Mouse (Mus musculus) stomach, postnatal 0 days (tissue): ENCODE data around the gene Man2a1. TPM values are rescaled to one million over a fixed set of nuclear protein-coding genes. Genes with fewer than 3 reads are reported as not detected.

ENCODE experiments used
- ATAC-seq: fragments of 200-750 bp; cut with Nextera tagmentation; 2 replicates; pipeline ENCODE4 v1.8.0; 2017; ENCODE audit not compliant: low FRiP score, low TSS enrichment
- DNase-seq: peaks from one replicate; pipeline ENCODE4 v3.0.0-alpha.2; 2016; ENCODE audit warnings: low spot score
- H3K27ac ChIP-seq: fragments of 300-500 bp; sonication (generic); replicated peaks from 2 replicates; pipeline ENCODE4 v1.5.1; 2014; ENCODE audit warnings: mild to moderate bottlenecking, control low read depth
- H3K27me3 ChIP-seq: fragments of 300-500 bp; sonication (generic); 2 replicates; pipeline ENCODE4 v1.6.1; 2014; ENCODE audit warnings: low read length; ENCODE audit not compliant: control insufficient read depth, insufficient read depth
- H3K36me3 ChIP-seq: fragments of 300-500 bp; sonication (generic); 2 replicates; pipeline ENCODE4 v1.6.1; 2014; ENCODE audit warnings: low read length, mixed read lengths; ENCODE audit not compliant: control insufficient read depth, insufficient read depth
- H3K4me1 ChIP-seq: fragments of 300-500 bp; sonication (generic); replicated peaks from 2 replicates; pipeline ENCODE4 v1.6.1; 2014; ENCODE audit warnings: antibody characterized with exemption; ENCODE audit not compliant: control insufficient read depth, insufficient read depth
- H3K4me2 ChIP-seq: fragments of 300-500 bp; sonication (generic); replicated peaks from 2 replicates; pipeline ENCODE4 v1.6.1; 2014; ENCODE audit warnings: low read depth, mild to moderate bottlenecking, control low read depth, moderate library complexity
- H3K4me3 ChIP-seq: fragments of 300-500 bp; sonication (generic); 2 replicates; pipeline ENCODE4 v1.5.1; 2014; ENCODE audit warnings: low read depth, low read length, control low read depth
- H3K9ac ChIP-seq: fragments of 300-500 bp; sonication (generic); 2 replicates; pipeline ENCODE4 v1.6.1; 2014; ENCODE audit warnings: mild to moderate bottlenecking, low read length, control low read depth, mixed read lengths
- H3K9me3 ChIP-seq: fragments of 300-500 bp; sonication (generic); 2 replicates; pipeline ENCODE4 v1.6.1; 2016; ENCODE audit warnings: low read length; ENCODE audit not compliant: control insufficient read depth
- CTCF ChIP-seq: IDR thresholded peaks from 2 replicates; pipeline ENCODE4 v1.5.1; 2016; ENCODE audit warnings: antibody characterized with exemption, low read depth, mild to moderate bottlenecking, moderate library complexity
- EP300 ChIP-seq: optimal IDR thresholded peaks from 2 replicates; pipeline ENCODE3; 2016; ENCODE audit warnings: antibody characterized with exemption
- WGBS: fragments of 180-500 bp; shearing (Covaris S2); extraction: QIAGEN DNeasy Blood & Tissue Kit; methylation state at CpG from one replicate; pipeline ENCODE4 v1.1.7; 2014; 5-methylcytosine and 5-hydroxymethylcytosine counted together
- polyA plus RNA-seq: library from polyadenylated mRNA; unstranded; fragments of >200 nt; fragmentation: Nextera tagmentation; extraction: Ambion mirVana; gene quantifications from 2 replicates; pipeline ENCODE4 v1.2.1, GENCODE M21; 2015

The Man2a1 gene
- polyA plus RNA-seq, 1 experiment from 2014 or later: 9.3 TPM

DNA sequence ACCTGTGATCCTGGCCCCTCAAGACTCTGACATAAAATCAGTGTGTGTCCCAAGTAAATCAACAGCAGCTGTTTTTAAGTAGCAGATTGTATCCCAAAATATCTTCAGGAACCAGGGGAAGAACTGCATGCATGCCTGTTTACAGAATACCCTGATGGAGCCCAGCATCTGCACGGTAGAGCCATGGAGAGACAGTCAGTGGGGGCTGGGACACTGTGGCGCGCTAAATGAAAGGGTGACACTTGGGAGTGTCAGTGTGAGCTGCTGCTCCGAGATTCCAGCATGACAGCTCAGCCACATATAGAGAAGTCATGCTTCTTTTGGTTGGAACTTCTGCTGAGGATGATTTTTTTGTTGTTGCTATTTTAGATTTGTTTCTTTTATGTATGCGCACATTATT lies 192.1 kb downstream of the Man2a1 start:
- DNase-seq (no peak), ATAC-seq (no peak)
- Histone ChIP-seq H3K27ac (no peak overlapping the region), H3K9me3 (no peaks in the 10 kb centered on the region), H3K36me3 (no peaks in the 10 kb centered on the region), H3K4me3 (no peak overlapping the region), H3K4me2 (no peak overlapping the region), H3K27me3 (no peaks in the 10 kb centered on the region), H3K9ac (no peak overlapping the region), H3K4me1 (no peaks in the 10 kb centered on the region)
- WGBS: 66% methylated on average over 5 of the region's 5 CpGs
- TF ChIP-seq EP300 (no peak), CTCF (no peak)

DNA sequence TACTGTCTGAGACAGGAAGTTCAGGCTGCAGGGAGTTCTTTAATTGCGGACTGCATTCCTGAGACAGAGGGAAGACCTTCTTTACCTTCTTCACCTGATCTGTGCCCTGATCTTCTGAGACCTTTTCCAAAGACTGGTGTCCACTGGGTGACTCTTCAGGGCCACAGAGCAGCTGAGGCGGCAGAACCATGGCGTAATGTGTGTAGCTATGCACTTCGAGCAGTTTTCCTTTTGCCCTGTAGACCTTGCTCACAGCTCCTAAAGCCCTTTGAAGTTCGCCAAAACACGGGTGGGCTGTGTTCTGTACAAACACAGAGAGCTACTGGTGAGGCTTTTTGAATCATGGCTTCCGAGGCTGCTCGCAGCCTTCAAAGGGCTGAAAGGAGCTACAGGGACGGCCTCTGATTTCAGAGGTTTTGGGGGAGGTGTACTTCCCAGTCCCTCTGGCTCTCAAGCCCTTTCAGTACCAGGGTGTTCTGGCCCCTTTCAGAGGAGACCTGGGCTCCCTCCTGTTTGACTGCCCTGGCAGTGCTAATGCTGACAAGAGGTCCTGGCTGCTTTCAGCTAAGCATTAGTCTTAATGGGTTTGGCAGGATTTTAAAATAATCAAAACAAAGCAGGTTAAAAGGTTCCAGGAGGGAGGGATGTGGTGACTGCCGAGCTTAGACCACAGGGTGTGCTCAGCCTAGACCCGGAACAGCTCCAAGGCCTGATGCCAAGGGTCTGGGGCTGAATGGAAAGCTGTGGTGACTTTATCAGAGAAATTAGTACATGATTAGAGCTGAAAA lies 201.8 kb downstream of the Man2a1 start:
- peak overlapping the region; percentile 12; the same call in 1 of the 2 replicates for H3K4me2 ChIP-seq
- no peaks in the 10 kb centered on the region for H3K9me3 ChIP-seq
- DNase-seq (peak; percentile 48), ATAC-seq (peak; percentile 80)
- no peaks in the 10 kb centered on the region for H3K36me3 ChIP-seq
- H3K4me1 ChIP-seq: no peaks in the 10 kb centered on the region
- H3K4me3 ChIP-seq: no peak overlapping the region
- no peaks in the 10 kb centered on the region for H3K27me3 ChIP-seq
- WGBS: 25% methylated on average over 11 of the region's 11 CpGs
- TF ChIP-seq CTCF (no peak), EP300 (no peak)
- no peak overlapping the region for H3K9ac ChIP-seq
- no peak overlapping the region for H3K27ac ChIP-seq

DNA sequence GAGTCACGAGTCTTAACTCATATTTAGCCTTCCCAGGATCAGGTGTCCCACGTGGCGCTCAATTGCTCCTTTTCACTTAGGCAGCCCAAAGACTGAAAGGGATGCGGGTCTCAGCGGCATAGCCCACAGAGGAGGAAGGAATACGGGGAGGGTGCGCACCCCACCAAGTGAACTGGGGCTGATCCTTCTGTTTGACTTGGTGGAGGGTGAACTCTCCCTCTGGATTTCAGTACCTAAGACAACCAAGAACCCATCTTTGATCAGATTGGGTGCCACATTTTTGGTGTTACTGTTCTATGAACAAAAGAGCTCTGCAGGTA lies 202.4 kb downstream of the Man2a1 start:
- ATAC-seq (no peak), DNase-seq (no peak)
- no peak overlapping the region for H3K9ac ChIP-seq
- H3K4me3 ChIP-seq: no peak overlapping the region
- 51% methylated on average over 7 of the region's 7 CpGs for WGBS
- H3K9me3 ChIP-seq: no peaks in the 10 kb centered on the region
- H3K36me3 ChIP-seq: no peaks in the 10 kb centered on the region
- no peaks in the 10 kb centered on the region for H3K27me3 ChIP-seq
- TF ChIP-seq EP300 (no peak), CTCF (no peak)
- H3K4me1 ChIP-seq: no peaks in the 10 kb centered on the region
- H3K4me2 ChIP-seq: no peak overlapping the region
- H3K27ac ChIP-seq: no peak overlapping the region

Other genes with a start within 250 kb of the Man2a1 start
- gene 4930583I09Rik, start 235.3 kb downstream of the Man2a1 start, polyA plus RNA-seq: not detected in 2 replicates